Mouse (Mus musculus) small intestine, adult 2 months (tissue): ENCODE measurements around the gene Fam114a2.
A peak's percentile ranks its signal among the peaks of the same experiment; 100 is the strongest.

ENCODE experiments used
- CTCF ChIP-seq: fragments of 200-500 bp; IDR thresholded peaks from 2 replicates; pipeline ENCODE4 v1.5.1; 2012; ENCODE audit warnings: low read depth, mild to moderate bottlenecking, control low read depth, inconsistent platforms, low read length, moderate library complexity, mixed read lengths; ENCODE audit not compliant: insufficient replicate concordance, insufficient read length; ENCODE audit errors: extremely low read depth
- POLR2A ChIP-seq: fragments of 200-500 bp; IDR thresholded peaks from 2 replicates; pipeline ENCODE4 v1.6.1; 2012; ENCODE audit warnings: low read depth, mild to moderate bottlenecking, control low read depth, inconsistent platforms, low read length, moderate library complexity

DNA sequence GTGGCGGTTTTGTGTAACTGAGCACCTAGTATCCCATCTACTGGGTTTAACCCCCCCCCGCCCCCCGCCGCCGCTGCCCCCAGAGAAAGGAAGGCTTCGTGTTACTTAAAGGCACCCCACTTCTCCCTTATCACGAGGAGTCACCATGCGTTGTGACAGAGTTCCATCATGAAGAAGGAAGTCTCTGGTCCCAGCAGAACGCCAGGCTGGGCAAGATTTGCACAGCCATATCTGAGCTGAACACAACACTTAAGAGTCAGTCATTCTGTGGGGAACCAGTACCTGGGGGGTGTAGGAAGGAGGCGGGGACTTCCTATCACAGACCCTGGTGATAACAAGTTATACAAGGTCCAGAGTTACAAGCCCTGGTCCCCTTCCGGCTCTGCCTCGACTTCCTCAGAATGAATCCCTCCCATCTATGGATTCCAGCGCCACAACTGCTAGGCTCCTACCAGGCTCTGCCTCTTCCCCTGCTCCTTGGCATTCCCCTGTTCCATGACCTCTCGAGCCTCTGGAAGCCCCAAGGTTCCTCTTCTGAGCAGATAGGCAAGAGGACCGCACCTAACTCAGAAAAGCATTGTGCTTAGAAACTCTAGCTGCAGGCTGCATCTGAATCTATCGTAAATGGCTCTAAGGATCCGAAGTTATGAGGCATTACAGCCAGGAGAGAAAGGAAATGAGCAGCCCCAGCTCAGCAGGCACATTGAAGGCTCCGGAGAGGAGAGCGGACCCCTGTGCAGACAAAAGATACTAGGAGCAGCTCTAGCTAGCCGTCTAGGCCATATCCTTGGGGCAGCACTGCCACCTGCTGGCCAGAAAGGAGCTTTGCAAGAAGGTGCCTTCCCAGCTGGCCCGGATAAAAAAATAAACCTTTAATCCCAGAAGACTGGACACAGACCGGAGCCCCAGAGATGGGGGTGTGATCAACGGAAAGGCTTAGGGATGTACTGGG is 51.0 kb downstream of the Fam114a2 start:
- TF ChIP-seq POLR2A (no peak), CTCF (peak; percentile 94)
